Mouse (Mus musculus): Measurements from ENCODE around the gene Plekhm1.

The Plekhm1 gene

GRCm38 (mm10) chr11:103343063-103343462, 69.4 kb downstream of the Plekhm1 start:
- ChIA-PET CTCF (interaction anchor here in 1 of 4 experiments (1.3 to 3.1 kb wide), 2 partner anchors 9 to 16 kb away, joined by 3 to 13 read pairs; no protein-coding TSS in a partner anchor), POLR2A (interaction anchor here in 1 of 4 experiments (1.0 kb wide), 1 partner anchor 210 kb away, joined by 3 read pairs; no protein-coding TSS in a partner anchor)

GRCm38 (mm10) chr11:103340677-103341076, 71.8 kb downstream of the Plekhm1 start:
- ChIA-PET CTCF (interaction anchor here in 2 of 4 experiments (0.6 to 1.9 kb wide), 6 partner anchors 8 to 238 kb away, joined by 3 to 10 read pairs (median 5); no protein-coding TSS in a partner anchor), POLR2A (interaction anchor here in 3 of 4 experiments (0.8 to 2.1 kb wide), 9 partner anchors 11 to 225 kb away, joined by 3 to 9 read pairs (median 3); partner anchors contain the start of genes Hexim1 (in 1 of the 3) and Map3k14 (in 1 of the 3))

- CTCF ChIA-PET: interaction anchor here in 3 of 4 experiments (0.6 to 1.9 kb wide), 7 partner anchors 8 to 411 kb away, joined by 3 to 8 read pairs (median 3); no protein-coding TSS in a partner anchor
- POLR2A ChIA-PET: interaction anchor here in 3 of 4 experiments (0.5 to 2.1 kb wide), 9 partner anchors 12 to 492 kb away, joined by 3 to 9 read pairs (median 3); partner anchors contain the start of gene Hexim1 (in 1 of the 3)
Measured at GRCm38 (mm10) chr11:103340130-103340529, 72.4 kb downstream of the Plekhm1 start.

GRCm38 (mm10) chr11:103339414-103340119, 72.9 kb downstream of the Plekhm1 start:
- ChIA-PET CTCF (interaction anchor here in 3 of 4 experiments (0.6 to 1.9 kb wide), 7 partner anchors 7 to 410 kb away, joined by 3 to 8 read pairs (median 3); no protein-coding TSS in a partner anchor), POLR2A (interaction anchor here in 3 of 4 experiments (0.5 to 2.1 kb wide), 7 partner anchors 13 to 492 kb away, joined by 3 to 9 read pairs (median 3); partner anchors contain the start of gene Hexim1 (in 1 of the 3))

GRCm38 (mm10) chr11:103338671-103339070, 73.8 kb downstream of the Plekhm1 start:
- ChIA-PET CTCF (interaction anchor here in 1 of 4 experiments (1.2 to 1.3 kb wide), 3 partner anchors 8 to 227 kb away, joined by 3 to 5 read pairs (median 3); no protein-coding TSS in a partner anchor), POLR2A (interaction anchor here in 3 of 4 experiments (0.6 to 1.7 kb wide), 5 partner anchors 8 to 238 kb away, joined by 3 to 5 read pairs (median 4); partner anchors contain the start of gene Hexim1 (in 1 of the 3))

- ChIA-PET POLR2A (interaction anchor here in 2 of 4 experiments (0.6 to 1.7 kb wide), 5 partner anchors 9 to 222 kb away, joined by 3 to 5 read pairs (median 4); partner anchors contain the start of gene Hexim1 (in 1 of the 2)), CTCF (interaction anchor here in 1 of 4 experiments (1.2 to 1.3 kb wide), 3 partner anchors 9 to 226 kb away, joined by 3 to 5 read pairs (median 3); no protein-coding TSS in a partner anchor)
Measured at GRCm38 (mm10) chr11:103338119-103338518, 74.4 kb downstream of the Plekhm1 start.

- CTCF ChIA-PET: no interaction called here
- POLR2A ChIA-PET: no interaction called here
Measured at GRCm38 (mm10) chr11:103337180-103337579, 75.3 kb downstream of the Plekhm1 start.

- CTCF ChIA-PET: interaction anchor here (0.5 to 7.1 kb wide), 13 partner anchors 10 to 606 kb away, joined by 3 to 87 read pairs (median 5); no protein-coding TSS in a partner anchor
Measured at GRCm38 (mm10) chr11:103335561-103335960, 76.9 kb downstream of the Plekhm1 start.

GRCm38 (mm10) chr11:103334925-103335324, 77.6 kb downstream of the Plekhm1 start:
- CTCF ChIA-PET: interaction anchor here (0.5 to 7.1 kb wide), 24 partner anchors 9 to 606 kb away, joined by 3 to 87 read pairs (median 6); partner anchors contain the start of genes Arhgap27 (in 1 of the 4) and Fmnl1 (in 1 of the 4)
- POLR2A ChIA-PET: interaction anchor here (0.6 to 4.0 kb wide), 7 partner anchors 17 to 260 kb away, joined by 3 to 15 read pairs (median 3); partner anchors contain the start of gene Hexim1 (in 1 of the 4)

More at GRCm38 (mm10) chr11:103335561-103335960, 76.9 kb downstream of the Plekhm1 start:
- POLR2A ChIA-PET: interaction anchor here (0.6 to 4.0 kb wide), 5 partner anchors 17 to 203 kb away, joined by 3 to 15 read pairs (median 3); no protein-coding TSS in a partner anchor

- ChIA-PET CTCF (interaction anchor here (0.6 to 7.1 kb wide), 66 partner anchors 9 to 656 kb away, joined by 3 to 87 read pairs (median 4); partner anchors contain the start of genes Plekhm1 (in 2 of the 4), Rprml (in 2 of the 4), Arhgap27 (in 1 of the 4) and Fmnl1 (in 1 of the 4)), POLR2A (interaction anchor here (0.5 to 4.0 kb wide), 26 partner anchors 8 to 977 kb away, joined by 3 to 15 read pairs (median 4); partner anchors contain the start of genes Hexim1 (in 2 of the 4), Ccdc103 (in 1 of the 4), Eftud2 (in 1 of the 4) and Kif18b (in 1 of the 4))
Measured at GRCm38 (mm10) chr11:103333719-103334398, 78.6 kb downstream of the Plekhm1 start.

- CTCF ChIA-PET: interaction anchor here (0.6 to 7.1 kb wide), 74 partner anchors 8 to 657 kb away, joined by 3 to 87 read pairs (median 4); partner anchors contain the start of genes Plekhm1 (in 2 of the 4), Rprml (in 2 of the 4), Arhgap27 (in 1 of the 4) and Dcakd (in 1 of the 4)
- POLR2A ChIA-PET: interaction anchor here in 3 of 4 experiments (0.5 to 4.0 kb wide), 27 partner anchors 9 to 978 kb away, joined by 3 to 15 read pairs (median 4); partner anchors contain the start of genes Hexim1 (in 2 of the 3), Kif18b (in 1 of the 3) and Plekhm1 (in 1 of the 3)
Measured at GRCm38 (mm10) chr11:103332890-103333651, 79.4 kb downstream of the Plekhm1 start.

- ChIA-PET POLR2A (interaction anchor here in 3 of 4 experiments (0.6 to 4.0 kb wide), 21 partner anchors 10 to 979 kb away, joined by 3 to 15 read pairs (median 5); partner anchors contain the start of genes Hexim1 (in 2 of the 3) and Plekhm1 (in 1 of the 3)), CTCF (interaction anchor here (0.5 to 7.1 kb wide), 53 partner anchors 8 to 865 kb away, joined by 3 to 87 read pairs (median 5); partner anchors contain the start of genes Arhgap27 (in 1 of the 4), Dcakd (in 1 of the 4), Fmnl1 (in 1 of the 4) and Lyzl6 (in 1 of the 4))
Measured at GRCm38 (mm10) chr11:103332186-103332889, 80.1 kb downstream of the Plekhm1 start.

GRCm38 (mm10) chr11:103331502-103332185, 80.8 kb downstream of the Plekhm1 start:
- ChIA-PET CTCF (interaction anchor here (0.5 to 7.1 kb wide), 43 partner anchors 9 to 864 kb away, joined by 3 to 87 read pairs (median 4); partner anchors contain the start of genes Arhgap27 (in 1 of the 4), Fmnl1 (in 1 of the 4) and Lyzl6 (in 1 of the 4)), POLR2A (interaction anchor here in 3 of 4 experiments (0.6 to 3.2 kb wide), 13 partner anchors 9 to 220 kb away, joined by 3 to 13 read pairs (median 5); partner anchors contain the start of genes Hexim1 (in 2 of the 3) and Plekhm1 (in 1 of the 3))

GRCm38 (mm10) chr11:103330651-103331319, 81.7 kb downstream of the Plekhm1 start:
- ChIA-PET CTCF (interaction anchor here (0.5 to 7.1 kb wide), 33 partner anchors 8 to 428 kb away, joined by 3 to 87 read pairs (median 4); partner anchors contain the start of gene Fmnl1 (in 1 of the 4)), POLR2A (interaction anchor here in 3 of 4 experiments (0.6 to 3.2 kb wide), 9 partner anchors 8 to 594 kb away, joined by 3 to 12 read pairs (median 3); partner anchors contain the start of genes Map3k14 (in 1 of the 3) and Plekhm1 (in 1 of the 3))

Data from embryonic stem cell, embryonic (primary cell).